ENCODE assay signal across 10 mouse cellular contexts in the genomic region with DNA sequence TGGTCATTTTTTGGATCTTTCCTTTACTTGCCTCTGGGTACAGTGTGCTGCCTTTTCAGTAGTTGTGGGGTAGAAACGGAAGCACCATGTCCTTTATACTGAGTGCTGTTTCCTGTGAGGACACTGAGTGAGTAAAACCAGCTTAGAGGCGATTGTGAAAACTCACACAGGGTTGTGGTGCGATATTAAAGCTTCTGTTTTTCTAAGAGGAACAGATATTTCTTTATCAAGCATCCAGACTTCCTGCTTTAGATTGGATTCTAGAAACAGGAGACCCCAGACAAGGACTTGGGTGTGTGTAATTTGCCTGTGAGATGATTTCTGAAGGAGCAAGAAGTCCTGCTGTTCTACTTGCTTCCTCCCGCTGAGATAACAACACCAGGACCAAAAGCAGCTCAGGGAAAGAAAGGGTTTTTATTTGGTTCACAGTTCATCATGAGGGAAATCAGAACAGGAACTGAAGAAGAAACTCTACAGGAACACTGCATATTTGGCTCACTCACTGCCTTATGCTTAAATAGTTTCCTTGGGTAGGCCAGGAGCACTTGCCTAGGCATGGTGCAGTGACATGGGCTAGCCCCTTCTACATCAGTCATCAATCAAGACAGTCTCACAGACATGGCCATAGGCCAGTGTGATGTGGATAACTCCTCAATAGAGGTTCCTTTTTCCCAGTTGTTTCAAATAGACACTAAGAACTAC.
DNase-seq lines count a peak whose midpoint lies in the region; ATAC-seq and TF ChIP-seq lines count a peak whose summit lies in the region.
"Had no signal": no experiment of that assay in that cellular context is flagged by ENCODE, and none has a peak within 500 bp of the region (broad histone marks: within the 10 kb centered on the region; RNA-seq: fewer than 3 reads in every experiment).

No protein-coding gene starts in this region.

- ATAC-seq in heart, embryonic 11.5 days (replicated peaks; ENCODE audit: insufficient number of reproducible peaks, low FRiP score, low TSS enrichment): 0 out of 2 replicates have a peak, but pooled peaks have one; percentile 39

- no peak for TF ChIP-seq POLR2A in kidney, adult 2 months (IDR thresholded peaks at IDR 0.05; ENCODE audit: low read depth, low read length)
- no peak for TF ChIP-seq POLR2A in MEL (IDR thresholded peaks at IDR 0.05; ENCODE audit: control insufficient read depth in 1 of 2, insufficient read depth in 1 of 2, low read depth in 1 of 2, low read length in 2 of 2, poor library complexity in 1 of 2)

- peak overlapping the region; percentile 63 for H3K27ac ChIP-seq in kidney, adult 2 months (ENCODE audit: insufficient read depth, low read depth, low read length)
- H3K27ac ChIP-seq in MEL (ENCODE audit: control insufficient read depth, low read depth, low read length): peak overlapping the region; percentile 96
- peak overlapping the region; percentile 68 for H3K27ac ChIP-seq in heart, embryonic 11.5 days (ENCODE audit: low read depth, low read length)

- no peak overlapping the region for H3K4me3 ChIP-seq in kidney, adult 2 months (ENCODE audit: insufficient read depth, low read depth, low read length)
- peak overlapping the region in 1 of 2 experiments; percentile 17; a peak in 1 of 4 replicates for H3K4me3 ChIP-seq in MEL (ENCODE audit: control insufficient read depth in 1 of 2, insufficient read depth in 1 of 2, low read depth in 2 of 2, low read length in 2 of 2)
- H3K4me3 ChIP-seq in heart, embryonic 11.5 days (ENCODE audit: low read depth, low read length): no peak overlapping the region
- H3K4me3 ChIP-seq: erythroblast, embryonic 14.5 days; myocyte had no signal

- WGBS in kidney, adult 2 months: 60% methylated on average over 4 of the region's 4 CpGs
- 40% methylated on average over 4 of the region's 4 CpGs for WGBS in heart, embryonic 11.5 days (ENCODE audit: insufficient replicate concordance)

- DNase-seq in kidney, adult 2 months: peak; percentile 25
- no peak for DNase-seq in kidney, postnatal 4 days
- peak; percentile 93 for DNase-seq in MEL (ENCODE audit: low read depth, low spot score)
- DNase-seq in lung, postnatal 36 days: peak; percentile 49
- no peak for DNase-seq in cerebellum, adult 8-10 months
- no peak for DNase-seq in left cerebral cortex, postnatal 10 days (ENCODE audit: extremely low spot score in 1 of 2, low spot score in 2 of 2)
- DNase-seq in spleen, adult 18-20 months: no peak

- H3K9ac ChIP-seq in MEL (ENCODE audit: control insufficient read depth, low read depth, low read length, poor library complexity, severe bottlenecking): peak overlapping the region; percentile 56
- H3K9ac ChIP-seq in heart, embryonic 11.5 days (ENCODE audit: low read depth, low read length): no peak overlapping the region

- no peaks in the 10 kb centered on the region for H3K27me3 ChIP-seq in kidney, adult 2 months (replicated peaks; ENCODE audit: control insufficient read depth, insufficient read depth, low read length)
- H3K27me3 ChIP-seq in MEL (ENCODE audit: control insufficient read depth in 1 of 2, insufficient read depth in 2 of 2, low read length in 2 of 2): no peaks in the 10 kb centered on the region
- H3K27me3 ChIP-seq in heart, embryonic 11.5 days (ENCODE audit: control insufficient read depth, insufficient read depth, low read length): no peaks in the 10 kb centered on the region

- no peaks in the 10 kb centered on the region for H3K36me3 ChIP-seq in kidney, adult 2 months (ENCODE audit: control insufficient read depth, insufficient read depth, low read length)
- H3K36me3 ChIP-seq in MEL (ENCODE audit: control insufficient read depth in 1 of 2, insufficient read depth in 2 of 2, low read length in 2 of 2): peaks cover 0 to 30% of the 10 kb centered on the region in 2 experiments; a peak in 2 of 4 replicates
- no peaks in the 10 kb centered on the region for H3K36me3 ChIP-seq in heart, embryonic 11.5 days (ENCODE audit: control insufficient read depth, insufficient read depth, low read length)

- no peak for TF ChIP-seq CTCF in kidney, adult 2 months (conservative IDR thresholded peaks at IDR 0.05; ENCODE audit: insufficient read depth, insufficient read length, low read depth, low read length)
- TF ChIP-seq CTCF in MEL (IDR thresholded peaks at IDR 0.05 in 2 of 3, conservative IDR thresholded peaks at IDR 0.05 in 1 of 3; ENCODE audit: control insufficient read depth in 1 of 3, insufficient read depth in 1 of 3, low read depth in 2 of 3, low read length in 3 of 3, poor library complexity in 1 of 3, severe bottlenecking in 1 of 3): no peak

- no peaks in the 10 kb centered on the region for H3K79me2 ChIP-seq in MEL (ENCODE audit: control insufficient read depth, insufficient read depth, low read length, poor library complexity)

- H3K9me3 ChIP-seq in MEL (replicated peaks; ENCODE audit: insufficient read depth, low read length): no peaks in the 10 kb centered on the region
- no peaks in the 10 kb centered on the region for H3K9me3 ChIP-seq in heart, embryonic 11.5 days (replicated peaks; ENCODE audit: control insufficient read depth, low read length)

- TF ChIP-seq EP300 in MEL (IDR thresholded peaks at IDR 0.05; ENCODE audit: low read depth in 1 of 2, low read length in 2 of 2): peak; percentile 98 to 99

- H3K4me2 ChIP-seq in heart, embryonic 11.5 days: no peak overlapping the region

- no peak for TF ChIP-seq RAD21 in MEL (IDR thresholded peaks at IDR 0.05; ENCODE audit: low read depth, low read length)

- intact Hi-C loops in left cerebral cortex, postnatal 10 days (cut with DNase I): no loop called here

- peaks cover 4% of the 10 kb centered on the region; the same call in 1 of the 2 replicates for H3K4me1 ChIP-seq in kidney, adult 2 months (ENCODE audit: control insufficient read depth, insufficient read depth, low read length)
- peaks cover 10 to 23% of the 10 kb centered on the region in 2 experiments for H3K4me1 ChIP-seq in MEL (ENCODE audit: control insufficient read depth in 1 of 2, insufficient read depth in 2 of 2, low read length in 2 of 2)
- H3K4me1 ChIP-seq in heart, embryonic 11.5 days (ENCODE audit: control insufficient read depth, insufficient read depth, low read length): peaks cover 9% of the 10 kb centered on the region

TF ChIP-seq in MEL, 35 proteins besides CTCF, POLR2A, EP300 and RAD21:
- no peak for TF ChIP-seq MAFK (IDR thresholded peaks at IDR 0.05; ENCODE audit: borderline replicate concordance, low read depth, low read length)
- no peak for TF ChIP-seq MYB (IDR thresholded peaks at IDR 0.05; ENCODE audit: low read depth, low read length)
- TF ChIP-seq TCF12 (IDR thresholded peaks at IDR 0.05; ENCODE audit: low read depth, low read length): peak; percentile 99
- no peak for TF ChIP-seq USF2 (IDR thresholded peaks at IDR 0.05; ENCODE audit: borderline replicate concordance in 1 of 2, insufficient read depth in 1 of 2, low read depth in 1 of 2, low read length in 2 of 2)
- no peak for TF ChIP-seq ZMIZ1 (IDR thresholded peaks at IDR 0.05; ENCODE audit: low read depth, low read length)
- no peak for TF ChIP-seq NRF1 (IDR thresholded peaks at IDR 0.05; ENCODE audit: insufficient read depth, low read depth, low read length, poor library complexity, severe bottlenecking)
- peak; percentile 94 for TF ChIP-seq ETS1 (IDR thresholded peaks at IDR 0.05; ENCODE audit: low read depth, low read length)
- peak; percentile 74 for TF ChIP-seq SIN3A (IDR thresholded peaks at IDR 0.05; ENCODE audit: low read length)
- TF ChIP-seq MYC (IDR thresholded peaks at IDR 0.05; ENCODE audit: low read depth, low read length): no peak
- no peak for TF ChIP-seq SMC3 (IDR thresholded peaks at IDR 0.05; ENCODE audit: low read depth, low read length)
- TF ChIP-seq JUND (IDR thresholded peaks at IDR 0.05; ENCODE audit: low read depth, low read length): no peak
- TF ChIP-seq USF1 (IDR thresholded peaks at IDR 0.05; ENCODE audit: low read depth, low read length): no peak
- TF ChIP-seq HCFC1 (IDR thresholded peaks at IDR 0.05; ENCODE audit: low read depth, low read length): no peak
- no peak for TF ChIP-seq UBTF (IDR thresholded peaks at IDR 0.05; ENCODE audit: borderline replicate concordance, insufficient read depth, low read depth, low read length)
- TF ChIP-seq MEF2A (IDR thresholded peaks at IDR 0.05; ENCODE audit: extremely low read depth, insufficient replicate concordance, low read depth, low read length, poor library complexity, severe bottlenecking): no peak
- no peak for TF ChIP-seq MXI1 (IDR thresholded peaks at IDR 0.05; ENCODE audit: low read depth, low read length)
- TF ChIP-seq ZKSCAN1 (IDR thresholded peaks at IDR 0.05; ENCODE audit: low read depth, low read length): no peak
- no peak for TF ChIP-seq CHD1 (IDR thresholded peaks at IDR 0.05; ENCODE audit: low read depth, low read length)
- TF ChIP-seq POLR2AphosphoS2 (IDR thresholded peaks at IDR 0.05; ENCODE audit: low read length): no peak
- TF ChIP-seq KAT2A (conservative IDR thresholded peaks at IDR 0.05; ENCODE audit: low read depth, low read length): no peak
- no peak for TF ChIP-seq CHD2 (IDR thresholded peaks at IDR 0.05; ENCODE audit: low read length)
- TF ChIP-seq TBP (IDR thresholded peaks at IDR 0.05; ENCODE audit: low read depth, low read length): peak; percentile 77
- TF ChIP-seq NELFE (IDR thresholded peaks at IDR 0.05; ENCODE audit: low read depth, low read length): no peak
- no peak for TF ChIP-seq ZNF384 (IDR thresholded peaks at IDR 0.05; ENCODE audit: low read depth, low read length)
- TF ChIP-seq POLR2AphosphoS5 (IDR thresholded peaks at IDR 0.05; ENCODE audit: borderline replicate concordance, low read depth, low read length): no peak
- peak; percentile 99 for TF ChIP-seq RCOR1 (IDR thresholded peaks at IDR 0.05; ENCODE audit: low read depth, low read length)
- TF ChIP-seq ELF1 (IDR thresholded peaks at IDR 0.05; ENCODE audit: low read depth, low read length): peak; percentile 43; the same call in 1 of the 2 replicates
- no peak for TF ChIP-seq GABPA (IDR thresholded peaks at IDR 0.05; ENCODE audit: low read depth, low read length)
- TF ChIP-seq GATA1 (IDR thresholded peaks at IDR 0.05; ENCODE audit: low read depth, low read length): peak; percentile 100
- no peak for TF ChIP-seq ZC3H11A (IDR thresholded peaks at IDR 0.05; ENCODE audit: low read depth, low read length)
- TF ChIP-seq TAL1 (IDR thresholded peaks at IDR 0.05; ENCODE audit: low read length): peak; percentile 96
- no peak for TF ChIP-seq E2F4 (IDR thresholded peaks at IDR 0.05; ENCODE audit: borderline replicate concordance, low read depth, low read length)
- TF ChIP-seq MAZ (IDR thresholded peaks at IDR 0.05; ENCODE audit: low read depth, low read length): no peak
- peak; percentile 8; the same call in 1 of the 2 replicates for TF ChIP-seq BHLHE40 (IDR thresholded peaks at IDR 0.05; ENCODE audit: borderline replicate concordance, low read depth, low read length)
- no peak for TF ChIP-seq MAX (IDR thresholded peaks at IDR 0.05; ENCODE audit: low read length)

Comparison
In these comparisons a context has a peak if more than half of its experiments do, and no peak if none do; other contexts are left out.
1. DNase-seq: peak in kidney, adult 2 months (single experiment), MEL (single experiment) and lung, postnatal 36 days (single experiment); none in kidney, postnatal 4 days (0 of 2), cerebellum, adult 8-10 months (single experiment), left cerebral cortex, postnatal 10 days (0 of 2) and spleen, adult 18-20 months (0 of 2).
2. Peak in every context shown above with its lines, with median percentiles within 50 percentile points of each other: H3K27ac ChIP-seq.